In the genomic region with DNA sequence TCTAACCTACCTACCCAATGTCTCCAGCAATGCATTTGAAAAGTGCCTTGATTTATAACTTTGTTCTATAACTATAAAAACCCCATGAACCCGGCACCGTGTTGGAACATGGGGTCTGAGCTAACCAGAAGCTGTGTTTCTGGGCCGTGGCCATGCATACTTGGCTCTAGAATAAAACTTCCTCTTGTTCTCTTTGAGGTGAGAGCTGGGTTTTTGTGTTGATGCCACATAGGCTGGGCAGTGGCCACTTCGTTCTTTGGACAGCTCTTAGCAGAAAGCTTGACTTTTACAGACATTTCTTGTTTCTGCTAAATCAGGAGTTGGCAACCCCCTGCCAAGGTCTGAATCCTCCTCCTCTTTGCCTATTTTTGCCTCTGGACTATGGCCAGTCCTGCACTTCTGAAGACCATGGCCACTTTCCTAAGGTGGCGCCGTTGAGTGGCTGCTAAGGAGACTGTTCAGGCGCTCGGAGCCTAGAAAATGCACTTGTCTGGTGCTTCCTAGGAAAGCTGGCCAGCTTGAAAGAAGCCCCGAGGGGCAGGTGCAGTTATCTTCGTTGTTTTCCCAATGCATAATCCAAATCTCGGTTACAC, we compare ENCODE assay signal across 10 mouse cellular contexts.
DNase-seq lines count a peak whose midpoint lies in the region; ATAC-seq and TF ChIP-seq lines count a peak whose summit lies in the region.
"Had no signal": no experiment of that assay in that cellular context is flagged by ENCODE, and none has a peak within 500 bp of the region (broad histone marks: within the 10 kb centered on the region; RNA-seq: fewer than 3 reads in every experiment).

No protein-coding gene starts in this region.

- H3K9ac ChIP-seq in liver, postnatal 0 days (replicated peaks), result no peak overlapping the region
- H3K9ac ChIP-seq: liver, embryonic 12.5 days; midbrain, embryonic 12.5 days had no signal

- WGBS in liver, postnatal 0 days (ENCODE audit: insufficient replicate concordance), result 63% methylated on average over 11 of the region's 11 CpGs

- TF ChIP-seq EP300 in liver, postnatal 0 days (IDR thresholded peaks at IDR 0.05; ENCODE audit: low read depth), result no peak

- H3K27me3 ChIP-seq in liver, postnatal 0 days (ENCODE audit: insufficient read depth, low read length), result no peaks in the 10 kb centered on the region
- H3K27me3 ChIP-seq: liver, embryonic 12.5 days; midbrain, embryonic 12.5 days had no signal

- no peaks in the 10 kb centered on the region for H3K9me3 ChIP-seq in liver, postnatal 0 days (ENCODE audit: low read length)
- H3K9me3 ChIP-seq: liver, embryonic 12.5 days; midbrain, embryonic 12.5 days had no signal

- no peak overlapping the region for H3K27ac ChIP-seq in liver, postnatal 0 days (ENCODE audit: low read depth)
- H3K27ac ChIP-seq: liver, embryonic 12.5 days; midbrain, embryonic 12.5 days had no signal

- peak; percentile 9 for DNase-seq in adrenal gland, postnatal 14 days
- DNase-seq in adrenal gland, postnatal 4 days (ENCODE audit: low spot score in 2 of 2), result no peak
- peak; percentile 13 for DNase-seq in ovary, adult 18-20 months (ENCODE audit: low spot score)
- no peak for DNase-seq in ovary, postnatal 10 days (ENCODE audit: low spot score)
- DNase-seq in layer of hippocampus, postnatal 36 days, result peak; percentile 7 to 11
- peak; percentile 26 for DNase-seq in right cerebral cortex, postnatal 4 days
- no peak for DNase-seq in liver, postnatal 0 days

- no peak for TF ChIP-seq CTCF in liver, postnatal 0 days (IDR thresholded peaks at IDR 0.05; ENCODE audit: low read depth)

- H3K36me3 ChIP-seq in liver, postnatal 0 days (replicated peaks; ENCODE audit: insufficient read depth, low read length), result no peaks in the 10 kb centered on the region
- H3K36me3 ChIP-seq: liver, embryonic 12.5 days; midbrain, embryonic 12.5 days had no signal

- H3K4me3 ChIP-seq in liver, postnatal 0 days (ENCODE audit: low read depth, low read length), result no peak overlapping the region
- H3K4me3 ChIP-seq: liver, embryonic 12.5 days; midbrain, embryonic 12.5 days had no signal

- no peak overlapping the region for H3K4me2 ChIP-seq in liver, postnatal 0 days (ENCODE audit: low read depth, low read length)
- H3K4me2 ChIP-seq: liver, embryonic 12.5 days; midbrain, embryonic 12.5 days had no signal

- ATAC-seq in liver, postnatal 0 days, result no peak
- ATAC-seq in erythroid progenitor cell, adult 5-6 weeks (replicated peaks; ENCODE audit: low FRiP score, poor library complexity, severe bottlenecking), result no peak
- ATAC-seq: liver, embryonic 12.5 days had no signal

- no peaks in the 10 kb centered on the region for H3K4me1 ChIP-seq in liver, postnatal 0 days (ENCODE audit: insufficient read depth)
- H3K4me1 ChIP-seq: liver, embryonic 12.5 days had no signal

Comparison
In these comparisons a context has a peak if more than half of its experiments do, and no peak if none do; other contexts are left out.
1. DNase-seq: peak in adrenal gland, postnatal 14 days (single experiment), ovary, adult 18-20 months (single experiment), layer of hippocampus, postnatal 36 days (2 of 2) and right cerebral cortex, postnatal 4 days (single experiment); none in adrenal gland, postnatal 4 days (0 of 2), ovary, postnatal 10 days (single experiment) and liver, postnatal 0 days (single experiment).